Mouse (Mus musculus) embryonic facial prominence, embryonic 11.5 days (tissue): ENCODE measurements around the gene Ccdc122. TPM values are rescaled to one million over a fixed set of nuclear protein-coding genes. Genes with fewer than 3 reads are reported as not detected.
"Not testable (repeated sequence)": the region's sequence is repeated elsewhere in the genome, so short reads cannot be mapped to it uniquely, and the experiment has no call there.

Experiments
- ATAC-seq: fragments of 200-750 bp; cut with Nextera tagmentation; replicated peaks from 2 replicates; pipeline ENCODE4 v1.8.0; 2017; ENCODE audit warnings: low read depth; ENCODE audit not compliant: insufficient number of reproducible peaks, low FRiP score, low TSS enrichment
- DNase-seq: peaks from one replicate; pipeline ENCODE4 v3.0.0-alpha.2; 2015; ENCODE audit warnings: low spot score
- H3K27ac ChIP-seq: fragments of 300-500 bp; sonication (generic); replicated peaks from 2 replicates; pipeline ENCODE4 v1.5.1; 2014; ENCODE audit warnings: mild to moderate bottlenecking, low read depth, low read length, control low read depth
- H3K27me3 ChIP-seq: fragments of 300-500 bp; sonication (generic); 2 replicates; pipeline ENCODE4 v1.6.1; 2014; ENCODE audit warnings: mild to moderate bottlenecking, low read length, moderate library complexity, mixed read lengths; ENCODE audit not compliant: control insufficient read depth, insufficient read depth
- H3K36me3 ChIP-seq: fragments of 300-500 bp; sonication (generic); replicated peaks from 2 replicates; pipeline ENCODE4 v1.6.1; 2014; ENCODE audit warnings: low read depth, mild to moderate bottlenecking, low read length, moderate library complexity, mixed read lengths; ENCODE audit not compliant: control insufficient read depth, insufficient read depth
- H3K4me1 ChIP-seq: fragments of 300-500 bp; sonication (generic); 2 replicates; pipeline ENCODE4 v1.6.1; 2014; ENCODE audit warnings: low read length, mixed read lengths; ENCODE audit not compliant: control insufficient read depth, insufficient read depth
- H3K4me2 ChIP-seq: fragments of 300-500 bp; sonication (generic); 2 replicates; pipeline ENCODE4 v1.6.1; 2014; ENCODE audit warnings: low read depth, mild to moderate bottlenecking, control low read depth, low read length, moderate library complexity
- H3K4me3 ChIP-seq: fragments of 300-500 bp; sonication (generic); 2 replicates; pipeline ENCODE4 v1.5.1; 2014; ENCODE audit warnings: low read depth, low read length, control low read depth
- H3K9ac ChIP-seq: fragments of 300-500 bp; sonication (generic); replicated peaks from 2 replicates; pipeline ENCODE4 v1.6.1; 2014; ENCODE audit warnings: mild to moderate bottlenecking, control low read depth, low read length
- H3K9me3 ChIP-seq: fragments of 300-500 bp; sonication (generic); replicated peaks from 2 replicates; pipeline ENCODE4 v1.6.1; 2016; ENCODE audit warnings: mild to moderate bottlenecking, low read length, inconsistent platforms, mixed read lengths; ENCODE audit not compliant: control insufficient read depth
- WGBS: fragments of 180-500 bp; shearing (Covaris S2); extraction: QIAGEN DNeasy Blood & Tissue Kit; methylation state at CpG from one replicate; pipeline ENCODE4 v1.1.7; 2014; 5-methylcytosine and 5-hydroxymethylcytosine counted together
- polyA plus RNA-seq: library from polyadenylated mRNA; unstranded; fragments of >200 nt; fragmentation: Nextera tagmentation; extraction: Ambion mirVana; gene quantifications from 2 replicates; pipeline ENCODE4 v1.2.1, GENCODE M21; 2014

Ccdc122 gene
- polyA plus RNA-seq, 1 experiment from 2014 or later, result 2.7 TPM

GRCm38 (mm10) chr14:77037832-77038425 is 1.4 kb downstream of the Ccdc122 start:
- H3K9me3 ChIP-seq, result no peaks in the 10 kb centered on the region
- no peak overlapping the region for H3K27ac ChIP-seq
- H3K4me1 ChIP-seq, result no peaks in the 10 kb centered on the region
- 81% methylated on average over 8 of the region's 8 CpGs for WGBS
- H3K27me3 ChIP-seq, result no peaks in the 10 kb centered on the region
- no peak overlapping the region for H3K9ac ChIP-seq
- no peak for DNase-seq
- no peak for ATAC-seq
- H3K4me2 ChIP-seq, result no peak overlapping the region
- H3K36me3 ChIP-seq, result no peaks in the 10 kb centered on the region
- no peak overlapping the region for H3K4me3 ChIP-seq

GRCm38 (mm10) chr14:77053288-77053687 is 16.7 kb downstream of the Ccdc122 start:
- Histone ChIP-seq H3K27me3 (no peaks in the 10 kb centered on the region), H3K4me2 (no peak overlapping the region), H3K4me3 (no peak overlapping the region), H3K9me3 (no peaks in the 10 kb centered on the region), H3K36me3 (no peaks in the 10 kb centered on the region), H3K9ac (no peak overlapping the region), H3K27ac (no peak overlapping the region), H3K4me1 (no peaks in the 10 kb centered on the region)
- DNase-seq, result no peak
- no peak for ATAC-seq

GRCm38 (mm10) chr14:77069361-77069760 is 32.8 kb downstream of the Ccdc122 start:
- 95% methylated on average over 1 of the region's 1 CpGs for WGBS
- Histone ChIP-seq H3K4me2 (no peak overlapping the region), H3K4me3 (no peak overlapping the region), H3K9me3 (no peaks in the 10 kb centered on the region), H3K9ac (no peak overlapping the region), H3K36me3 (no peaks in the 10 kb centered on the region), H3K27ac (no peak overlapping the region), H3K4me1 (no peaks in the 10 kb centered on the region), H3K27me3 (no peaks in the 10 kb centered on the region)
- DNase-seq (no peak), ATAC-seq (no peak)

- H3K27ac ChIP-seq, result no peak overlapping the region
- H3K27me3 ChIP-seq, result no peaks in the 10 kb centered on the region
- H3K36me3 ChIP-seq, result no peaks in the 10 kb centered on the region
- H3K9me3 ChIP-seq, result no peaks in the 10 kb centered on the region
- no peak overlapping the region for H3K4me3 ChIP-seq
- DNase-seq (no peak), ATAC-seq (no peak)
- H3K4me2 ChIP-seq, result no peak overlapping the region
- no peaks in the 10 kb centered on the region for H3K4me1 ChIP-seq
- 91% methylated on average over 5 of the region's 5 CpGs for WGBS
- no peak overlapping the region for H3K9ac ChIP-seq
These were observed 44.7 kb downstream of the Ccdc122 start for GRCm38 (mm10) chr14:77081248-77081647.

GRCm38 (mm10) chr14:77100285-77100684 is 63.7 kb downstream of the Ccdc122 start:
- H3K9ac ChIP-seq, result no peak overlapping the region
- H3K4me3 ChIP-seq, result no peak overlapping the region
- H3K27me3 ChIP-seq, result no peaks in the 10 kb centered on the region
- H3K27ac ChIP-seq, result no peak overlapping the region
- no peak overlapping the region for H3K4me2 ChIP-seq
- H3K9me3 ChIP-seq, result no peaks in the 10 kb centered on the region
- no peak for DNase-seq
- ATAC-seq, result no peak
- H3K36me3 ChIP-seq, result no peaks in the 10 kb centered on the region
- no peaks in the 10 kb centered on the region for H3K4me1 ChIP-seq
- 69% methylated on average over 2 of the region's 2 CpGs for WGBS

- not testable (repeated sequence) for H3K4me2 ChIP-seq, H3K36me3 ChIP-seq, H3K9ac ChIP-seq, DNase-seq, H3K9me3 ChIP-seq, H3K4me3 ChIP-seq, H3K27me3 ChIP-seq, H3K4me1 ChIP-seq, ATAC-seq, H3K27ac ChIP-seq
- 85% methylated on average over 5 of the region's 5 CpGs for WGBS
These were observed 74.0 kb downstream of the Ccdc122 start for GRCm38 (mm10) chr14:77110622-77111021.

- Histone ChIP-seq H3K27me3 (no peaks in the 10 kb centered on the region), H3K36me3 (no peaks in the 10 kb centered on the region), H3K4me3 (no peak overlapping the region), H3K4me2 (no peak overlapping the region), H3K27ac (no peak overlapping the region), H3K9ac (no peak overlapping the region), H3K4me1 (no peaks in the 10 kb centered on the region), H3K9me3 (no peaks in the 10 kb centered on the region)
- ATAC-seq (no peak), DNase-seq (no peak)
- 88% methylated on average over 5 of the region's 5 CpGs for WGBS
These were observed 94.0 kb downstream of the Ccdc122 start for GRCm38 (mm10) chr14:77130612-77131011.

GRCm38 (mm10) chr14:77136936-77137335 is 100.4 kb downstream of the Ccdc122 start:
- no peaks in the 10 kb centered on the region for H3K9me3 ChIP-seq
- H3K36me3 ChIP-seq, result no peaks in the 10 kb centered on the region
- H3K4me3 ChIP-seq, result no peak overlapping the region
- DNase-seq, result no peak
- no peak overlapping the region for H3K27ac ChIP-seq
- ATAC-seq, result no peak
- no peaks in the 10 kb centered on the region for H3K27me3 ChIP-seq
- no peak overlapping the region for H3K9ac ChIP-seq
- 65% methylated on average over 6 of the region's 6 CpGs for WGBS
- H3K4me2 ChIP-seq, result no peak overlapping the region
- no peaks in the 10 kb centered on the region for H3K4me1 ChIP-seq
